In genomic region chrX:7878495-7878894, GRCm38 (mm10) we compare ENCODE assay signal across 8 mouse cellular contexts. TPM values are rescaled to one million over a fixed set of nuclear protein-coding genes. Genes with fewer than 3 reads are reported as not detected.
DNase-seq lines count a peak whose midpoint lies in the region; ATAC-seq and TF ChIP-seq lines count a peak whose summit lies in the region.

No protein-coding gene starts in this region.

- 0 out of 2 replicates have a peak, but pooled peaks have one; percentile 11 for ATAC-seq in cerebellum, adult (ENCODE audit: insufficient number of reproducible peaks, low FRiP score, low TSS enrichment)
- ATAC-seq in limb, embryonic 12.5 days (ENCODE audit: insufficient number of reproducible peaks, insufficient read depth, low FRiP score, low TSS enrichment, low read depth) = peak; percentile 48; the same call in 1 of the 2 replicates

- no peak overlapping the region for H3K27ac ChIP-seq in limb, embryonic 12.5 days

- H3K9me3 ChIP-seq in E14TG2a.4 (ENCODE audit: low read length) = no peaks in the 10 kb centered on the region
- H3K9me3 ChIP-seq in limb, embryonic 12.5 days = no peaks in the 10 kb centered on the region

- intact Hi-C loops in left cerebral cortex, postnatal 14 days (cut with DNase I) = loop anchor here (2.0 to 10.0 kb wide), 3 partner anchors 20 to 56 kb away; partner anchors contain the start of genes Otud5, Pqbp1 and Timm17b

- DNase-seq in left cerebral cortex, adult 18-20 months (ENCODE audit: low spot score in 2 of 2) = peak; percentile 9 to 32
- no peak for DNase-seq in left cerebral cortex, postnatal 14 days (ENCODE audit: low spot score in 2 of 2)
- DNase-seq in frontal cortex, postnatal 36 days (ENCODE audit: low spot score in 2 of 2) = peak; percentile 26 to 37
- peak; percentile 27 for DNase-seq in right cerebral cortex, postnatal 4 days
- no peak for DNase-seq in embryo, embryonic 9.5 days (ENCODE audit: extremely low spot score)

- peak overlapping the region; percentile 88 for H3K4me3 ChIP-seq in E14TG2a.4 (replicated peaks; ENCODE audit: low read length)
- peak overlapping the region; percentile 46 for H3K4me3 ChIP-seq in limb, embryonic 12.5 days (replicated peaks)

- peak overlapping the region; percentile 86 for H3K4me2 ChIP-seq in limb, embryonic 12.5 days

- peak overlapping the region; percentile 47 for H3K9ac ChIP-seq in limb, embryonic 12.5 days (replicated peaks)

- H3K36me3 ChIP-seq in E14TG2a.4 (ENCODE audit: insufficient read depth, low read length) = peaks cover 32% of the 10 kb centered on the region
- peaks cover 3% of the 10 kb centered on the region; the same call in 1 of the 2 replicates for H3K36me3 ChIP-seq in limb, embryonic 12.5 days

- peaks cover 29% of the 10 kb centered on the region for H3K4me1 ChIP-seq in E14TG2a.4 (replicated peaks; ENCODE audit: low read depth, low read length)
- peaks cover 6% of the 10 kb centered on the region; the same call in 1 of the 2 replicates for H3K4me1 ChIP-seq in limb, embryonic 12.5 days (replicated peaks)

- H3K27me3 ChIP-seq in E14TG2a.4 (ENCODE audit: insufficient read depth, low read length) = no peaks in the 10 kb centered on the region
- H3K27me3 ChIP-seq in limb, embryonic 12.5 days = peaks cover 6% of the 10 kb centered on the region; the same call in 1 of the 2 replicates

- 19% methylated on average over 21 of the region's 21 CpGs for WGBS in limb, embryonic 12.5 days

- no peak for TF ChIP-seq CTCF in E14TG2a.4 (conservative IDR thresholded peaks at IDR 0.05; ENCODE audit: low read length)

RNA-seq across cellular contexts. Expression of gene Pim2, which starts 0.4 kb away (rescaled TPM):
- total RNA-seq in left cerebral cortex, adult 18-20 months (2021) = 10 to 100 TPM; 49.5 to 52.9 TPM
- total RNA-seq in left cerebral cortex, postnatal 14 days (2021) = 10 to 100 TPM; 53.9 to 56.1 TPM
- 6.2 and 6.8 TPM in 2 replicates for polyA plus RNA-seq in limb, embryonic 12.5 days (2016; fragmentation: Nextera tagmentation; extraction: Ambion mirVana)

RNA-seq across cellular contexts. Expression of gene Slc35a2, which starts 5.3 kb away (rescaled TPM):
- 10 to 100 TPM; 34.5 to 38.2 TPM for total RNA-seq in left cerebral cortex, adult 18-20 months (2021)
- 10 to 100 TPM; 46.3 to 56.3 TPM for total RNA-seq in left cerebral cortex, postnatal 14 days (2021)
- polyA plus RNA-seq in limb, embryonic 12.5 days (2016; fragmentation: Nextera tagmentation; extraction: Ambion mirVana) = 26.8 and 30.8 TPM in 2 replicates

RNA-seq across cellular contexts. Expression of gene Pqbp1, which starts 20.6 kb away (rescaled TPM):
- 10 to 100 TPM; 91.8 to 98.4 TPM for total RNA-seq in left cerebral cortex, adult 18-20 months (2021)
- total RNA-seq in left cerebral cortex, postnatal 14 days (2021) = 10 to 100 TPM; 79.9 to 80.4 TPM
- 147 and 149 TPM in 2 replicates for polyA plus RNA-seq in limb, embryonic 12.5 days (2016; fragmentation: Nextera tagmentation; extraction: Ambion mirVana)

RNA-seq across cellular contexts. Expression of gene Timm17b, which starts 20.7 kb away (rescaled TPM):
- total RNA-seq in left cerebral cortex, adult 18-20 months (2021) = 10 to 100 TPM; 22.8 to 27.1 TPM
- 10 to 100 TPM; 25.8 to 28.6 TPM for total RNA-seq in left cerebral cortex, postnatal 14 days (2021)
- polyA plus RNA-seq in limb, embryonic 12.5 days (2016; fragmentation: Nextera tagmentation; extraction: Ambion mirVana) = 153 and 159 TPM in 2 replicates

RNA-seq across cellular contexts. Expression of gene Gm10491, which starts 29.1 kb away (rescaled TPM):
- not detected for total RNA-seq in left cerebral cortex, adult 18-20 months (2021)
- not detected for total RNA-seq in left cerebral cortex, postnatal 14 days (2021)
- not detected in 2 replicates for polyA plus RNA-seq in limb, embryonic 12.5 days (2016; fragmentation: Nextera tagmentation; extraction: Ambion mirVana)

Comparison
In these comparisons a context has a peak if more than half of its experiments do, and no peak if none do; other contexts are left out.
1. DNase-seq: peak in left cerebral cortex, adult 18-20 months (2 of 2), frontal cortex, postnatal 36 days (2 of 2) and right cerebral cortex, postnatal 4 days (single experiment); none in left cerebral cortex, postnatal 14 days (0 of 2) and embryo, embryonic 9.5 days (single experiment).